Mouse (Mus musculus): Measurements from ENCODE around the gene Socs5. TPM values are rescaled to one million over a fixed set of nuclear protein-coding genes. Genes with fewer than 3 reads are reported as not detected.

Socs5 gene
- polyA plus RNA-seq, 1 experiment from 2014 or later: 23.0 TPM

DNA sequence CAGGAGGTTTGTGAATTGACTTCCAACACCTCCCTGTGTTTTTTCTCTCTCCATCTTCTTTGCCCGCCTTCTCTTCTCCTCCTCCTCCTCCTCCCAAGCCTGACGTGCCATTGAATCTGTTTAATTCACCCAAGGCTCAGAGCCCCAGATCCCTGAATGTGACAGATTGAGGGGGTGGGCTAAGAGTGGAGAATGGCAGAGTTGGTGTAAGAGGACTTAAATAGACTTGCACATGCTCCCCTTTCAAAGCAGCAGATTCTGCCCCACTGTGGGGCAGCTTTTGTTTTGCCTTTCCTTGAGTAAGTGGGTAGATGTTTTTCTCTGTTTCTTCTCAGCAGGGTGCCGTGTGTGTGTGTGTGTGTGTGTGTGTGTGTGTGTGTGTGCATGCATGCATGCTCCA, 61.6 kb downstream of the Socs5 start:
- H3K4me2 ChIP-seq (ENCODE audit: low read depth, low read length): no peak overlapping the region
- no peaks in the 10 kb centered on the region for H3K27me3 ChIP-seq (ENCODE audit: control insufficient read depth, insufficient read depth, low read length)
- ATAC-seq (ENCODE audit: low read depth): no peak
- 50% methylated on average over 3 of the region's 3 CpGs for WGBS
- H3K27ac ChIP-seq (ENCODE audit: low read depth, low read length): no peak overlapping the region
- H3K36me3 ChIP-seq (ENCODE audit: control insufficient read depth, insufficient read depth, low read length): no peaks in the 10 kb centered on the region
- no peaks in the 10 kb centered on the region for H3K4me1 ChIP-seq (ENCODE audit: control insufficient read depth, insufficient read depth, low read length)
- H3K9ac ChIP-seq (replicated peaks; ENCODE audit: low read depth, low read length): no peak overlapping the region
- H3K9me3 ChIP-seq (ENCODE audit: control insufficient read depth, low read length): no peaks in the 10 kb centered on the region
- H3K4me3 ChIP-seq (ENCODE audit: low read depth, low read length): no peak overlapping the region

DNA sequence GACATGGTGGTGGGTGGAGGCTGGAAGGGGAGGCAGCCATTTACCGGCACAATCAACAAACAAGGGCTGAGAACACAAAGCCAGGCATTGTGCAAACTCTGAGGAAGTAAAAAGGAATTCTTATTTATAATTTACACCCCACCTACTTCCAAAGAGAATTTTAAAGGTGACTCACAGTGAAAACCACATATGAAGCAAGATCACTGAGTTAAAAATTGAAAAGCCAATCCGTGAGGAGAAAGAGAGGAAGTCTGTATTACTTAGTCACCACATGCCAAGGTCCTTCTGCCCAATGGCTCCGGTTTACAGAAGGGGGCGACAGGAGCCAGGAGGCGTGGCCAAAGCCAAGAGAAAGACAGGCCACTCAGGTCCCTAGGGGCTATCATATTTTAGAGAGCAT, 62.9 kb downstream of the Socs5 start:
- H3K36me3 ChIP-seq (ENCODE audit: control insufficient read depth, insufficient read depth, low read length): no peaks in the 10 kb centered on the region
- H3K27me3 ChIP-seq (ENCODE audit: control insufficient read depth, insufficient read depth, low read length): no peaks in the 10 kb centered on the region
- H3K4me2 ChIP-seq (ENCODE audit: low read depth, low read length): no peak overlapping the region
- ATAC-seq (ENCODE audit: low read depth): no peak
- no peaks in the 10 kb centered on the region for H3K4me1 ChIP-seq (ENCODE audit: control insufficient read depth, insufficient read depth, low read length)
- H3K9me3 ChIP-seq (ENCODE audit: control insufficient read depth, low read length): no peaks in the 10 kb centered on the region
- H3K4me3 ChIP-seq (ENCODE audit: low read depth, low read length): no peak overlapping the region
- H3K9ac ChIP-seq (replicated peaks; ENCODE audit: low read depth, low read length): no peak overlapping the region
- H3K27ac ChIP-seq (ENCODE audit: low read depth, low read length): no peak overlapping the region
- WGBS: 55% methylated on average over 5 of the region's 5 CpGs

GRCm38 (mm10) chr17:87172031-87172430, 64.6 kb downstream of the Socs5 start:
- H3K27me3 ChIP-seq (ENCODE audit: control insufficient read depth, insufficient read depth, low read length): no peaks in the 10 kb centered on the region
- WGBS: 82% methylated on average over 3 of the region's 3 CpGs
- no peaks in the 10 kb centered on the region for H3K36me3 ChIP-seq (ENCODE audit: control insufficient read depth, insufficient read depth, low read length)
- H3K4me1 ChIP-seq (ENCODE audit: control insufficient read depth, insufficient read depth, low read length): no peaks in the 10 kb centered on the region
- no peak overlapping the region for H3K4me3 ChIP-seq (ENCODE audit: low read depth, low read length)
- H3K9me3 ChIP-seq (ENCODE audit: control insufficient read depth, low read length): no peaks in the 10 kb centered on the region
- ATAC-seq (ENCODE audit: low read depth): no peak
- no peak overlapping the region for H3K9ac ChIP-seq (replicated peaks; ENCODE audit: low read depth, low read length)
- H3K4me2 ChIP-seq (ENCODE audit: low read depth, low read length): no peak overlapping the region
- H3K27ac ChIP-seq (ENCODE audit: low read depth, low read length): no peak overlapping the region

DNA sequence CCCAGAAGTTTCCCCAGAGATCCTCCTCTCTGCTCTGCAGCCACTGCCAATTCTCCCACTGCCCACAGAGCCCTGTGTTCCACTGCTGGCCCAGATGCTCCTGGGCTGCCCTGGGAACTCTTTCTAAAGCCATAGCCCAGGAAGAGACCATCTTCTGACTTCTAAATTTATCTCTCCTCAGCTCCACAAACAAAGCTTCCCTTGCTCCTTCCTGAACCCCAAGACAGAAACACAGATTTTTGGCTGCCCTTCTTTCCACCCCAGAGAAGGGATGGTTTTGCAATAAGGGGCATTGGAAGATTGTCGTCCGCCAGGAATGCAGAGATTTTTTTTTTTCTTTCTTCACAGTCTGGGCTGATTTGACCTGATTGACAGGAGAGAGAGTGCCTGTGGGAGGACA, 66.5 kb downstream of the Socs5 start:
- H3K9ac ChIP-seq (replicated peaks; ENCODE audit: low read depth, low read length): no peak overlapping the region
- no peak for ATAC-seq (ENCODE audit: low read depth)
- WGBS: 90% methylated on average over 2 of the region's 2 CpGs
- H3K27ac ChIP-seq (ENCODE audit: low read depth, low read length): no peak overlapping the region
- no peaks in the 10 kb centered on the region for H3K27me3 ChIP-seq (ENCODE audit: control insufficient read depth, insufficient read depth, low read length)
- no peak overlapping the region for H3K4me3 ChIP-seq (ENCODE audit: low read depth, low read length)
- H3K4me2 ChIP-seq (ENCODE audit: low read depth, low read length): no peak overlapping the region
- no peaks in the 10 kb centered on the region for H3K4me1 ChIP-seq (ENCODE audit: control insufficient read depth, insufficient read depth, low read length)
- H3K9me3 ChIP-seq (ENCODE audit: control insufficient read depth, low read length): no peaks in the 10 kb centered on the region
- H3K36me3 ChIP-seq (ENCODE audit: control insufficient read depth, insufficient read depth, low read length): no peaks in the 10 kb centered on the region

DNA sequence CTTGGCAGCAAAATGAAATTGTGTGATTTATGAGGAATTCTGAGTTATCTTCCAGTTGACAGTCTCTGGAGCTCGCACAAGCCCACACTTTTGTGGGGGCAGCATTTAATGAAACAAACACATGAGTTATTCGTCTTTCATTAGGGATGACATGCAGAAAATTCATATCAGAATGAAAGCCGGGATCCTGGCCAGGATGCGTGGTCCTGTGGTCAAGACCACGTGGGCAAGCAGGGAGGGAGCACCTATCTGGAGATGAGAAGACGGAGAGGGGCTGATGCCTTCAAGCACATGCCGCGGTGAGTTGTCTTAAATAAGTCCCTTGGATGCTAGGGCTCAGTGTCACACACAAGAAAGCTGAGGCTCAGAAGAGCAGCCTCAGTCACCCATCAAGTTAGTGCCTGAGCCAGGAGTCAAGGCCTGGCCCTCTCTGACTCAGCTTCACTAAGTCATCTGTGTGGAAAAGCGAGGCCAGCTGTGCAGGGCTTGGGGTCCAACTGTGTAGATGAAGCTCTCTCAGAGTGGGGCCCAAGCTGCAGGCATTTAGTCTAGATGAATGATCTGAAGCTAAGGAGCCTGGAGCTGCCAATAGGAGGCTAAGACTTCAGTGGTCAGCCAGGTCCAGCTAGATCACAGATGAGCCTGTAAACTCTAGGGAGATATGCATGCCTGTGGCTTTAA, 67.3 kb downstream of the Socs5 start:
- no peak overlapping the region for H3K4me2 ChIP-seq (ENCODE audit: low read depth, low read length)
- H3K4me1 ChIP-seq (ENCODE audit: control insufficient read depth, insufficient read depth, low read length): no peaks in the 10 kb centered on the region
- no peaks in the 10 kb centered on the region for H3K27me3 ChIP-seq (ENCODE audit: control insufficient read depth, insufficient read depth, low read length)
- no peak overlapping the region for H3K4me3 ChIP-seq (ENCODE audit: low read depth, low read length)
- no peak for ATAC-seq (ENCODE audit: low read depth)
- no peaks in the 10 kb centered on the region for H3K9me3 ChIP-seq (ENCODE audit: control insufficient read depth, low read length)
- no peaks in the 10 kb centered on the region for H3K36me3 ChIP-seq (ENCODE audit: control insufficient read depth, insufficient read depth, low read length)
- no peak overlapping the region for H3K9ac ChIP-seq (replicated peaks; ENCODE audit: low read depth, low read length)
- 91% methylated on average over 9 of the region's 9 CpGs for WGBS
- H3K27ac ChIP-seq (ENCODE audit: low read depth, low read length): no peak overlapping the region

- H3K9me3 ChIP-seq (ENCODE audit: control insufficient read depth, low read length): no peaks in the 10 kb centered on the region
- WGBS: 83% methylated on average over 17 of the region's 17 CpGs
- H3K4me1 ChIP-seq (ENCODE audit: control insufficient read depth, insufficient read depth, low read length): no peaks in the 10 kb centered on the region
- no peak overlapping the region for H3K4me3 ChIP-seq (ENCODE audit: low read depth, low read length)
- no peak overlapping the region for H3K27ac ChIP-seq (ENCODE audit: low read depth, low read length)
- no peak overlapping the region for H3K9ac ChIP-seq (replicated peaks; ENCODE audit: low read depth, low read length)
- no peaks in the 10 kb centered on the region for H3K27me3 ChIP-seq (ENCODE audit: control insufficient read depth, insufficient read depth, low read length)
- no peak for ATAC-seq (ENCODE audit: low read depth)
- no peaks in the 10 kb centered on the region for H3K36me3 ChIP-seq (ENCODE audit: control insufficient read depth, insufficient read depth, low read length)
- no peak overlapping the region for H3K4me2 ChIP-seq (ENCODE audit: low read depth, low read length)
These were observed 68.9 kb downstream of the Socs5 start for GRCm38 (mm10) chr17:87176066-87177012.

DNA sequence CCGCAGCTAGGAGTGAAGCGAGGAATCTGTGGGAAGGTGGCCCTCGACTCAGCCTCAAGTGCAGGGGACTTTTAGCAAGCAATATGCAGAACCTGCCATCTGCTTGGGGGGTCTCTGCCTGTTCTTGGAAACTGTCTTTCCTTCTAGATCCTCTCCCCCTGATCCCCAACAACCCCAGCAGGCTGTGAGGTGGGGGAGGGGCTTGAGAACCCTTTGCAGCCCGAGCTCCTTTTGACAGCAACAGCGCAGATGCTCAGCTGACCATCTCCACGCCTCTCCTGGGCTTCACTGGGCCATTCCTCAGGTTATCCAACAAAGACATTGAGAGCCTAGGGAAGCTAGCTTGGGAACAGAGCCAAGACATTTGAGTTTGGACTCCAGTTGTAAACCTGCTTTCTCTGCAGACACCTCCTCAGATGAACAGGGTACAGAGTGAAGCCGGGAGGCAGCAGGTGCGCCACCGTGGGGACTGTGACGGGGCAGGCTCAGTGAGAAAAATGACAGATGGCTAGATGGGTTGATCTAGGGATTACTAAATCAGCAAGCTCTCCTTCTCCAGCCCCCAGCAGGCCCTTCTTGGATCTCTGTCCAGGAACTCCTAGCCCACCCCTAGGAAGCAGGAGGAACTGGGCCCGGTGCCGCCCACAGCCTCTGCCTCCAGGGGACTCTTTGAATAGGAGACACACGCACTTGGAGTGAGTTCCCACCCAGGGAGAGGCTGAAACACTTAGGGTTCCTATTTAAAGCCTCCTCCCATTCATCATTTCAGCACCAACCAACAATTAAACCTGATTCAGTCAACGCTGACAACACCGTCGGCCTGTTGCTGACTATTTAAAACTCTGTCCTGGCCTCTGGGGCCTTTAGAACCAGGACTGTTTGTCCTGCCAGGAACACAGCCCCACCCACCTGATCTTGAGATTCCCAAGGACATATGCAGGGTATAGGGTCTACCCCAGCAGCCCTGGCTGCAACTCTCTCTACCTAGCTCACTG, 71.4 kb downstream of the Socs5 start:
- Histone ChIP-seq H3K27me3 (ENCODE audit: control insufficient read depth, insufficient read depth, low read length) (no peaks in the 10 kb centered on the region), H3K4me3 (ENCODE audit: low read depth, low read length) (no peak overlapping the region), H3K9ac (replicated peaks; ENCODE audit: low read depth, low read length) (no peak overlapping the region), H3K36me3 (ENCODE audit: control insufficient read depth, insufficient read depth, low read length) (no peaks in the 10 kb centered on the region), H3K4me1 (ENCODE audit: control insufficient read depth, insufficient read depth, low read length) (no peaks in the 10 kb centered on the region), H3K4me2 (ENCODE audit: low read depth, low read length) (no peak overlapping the region), H3K27ac (ENCODE audit: low read depth, low read length) (no peak overlapping the region), H3K9me3 (ENCODE audit: control insufficient read depth, low read length) (no peaks in the 10 kb centered on the region)
- WGBS: 35% methylated on average over 16 of the region's 16 CpGs
- ATAC-seq (ENCODE audit: low read depth): no peak

- no peak overlapping the region for H3K4me2 ChIP-seq (ENCODE audit: low read depth, low read length)
- H3K4me1 ChIP-seq (ENCODE audit: control insufficient read depth, insufficient read depth, low read length): no peaks in the 10 kb centered on the region
- H3K36me3 ChIP-seq (ENCODE audit: control insufficient read depth, insufficient read depth, low read length): no peaks in the 10 kb centered on the region
- no peaks in the 10 kb centered on the region for H3K27me3 ChIP-seq (ENCODE audit: control insufficient read depth, insufficient read depth, low read length)
- H3K9ac ChIP-seq (replicated peaks; ENCODE audit: low read depth, low read length): no peak overlapping the region
- H3K4me3 ChIP-seq (ENCODE audit: low read depth, low read length): no peak overlapping the region
- no peaks in the 10 kb centered on the region for H3K9me3 ChIP-seq (ENCODE audit: control insufficient read depth, low read length)
- 80% methylated on average over 9 of the region's 9 CpGs for WGBS
- no peak for ATAC-seq (ENCODE audit: low read depth)
- no peak overlapping the region for H3K27ac ChIP-seq (ENCODE audit: low read depth, low read length)
These were observed 72.6 kb downstream of the Socs5 start for GRCm38 (mm10) chr17:87179939-87180550.

All from neural tube, embryonic 14.5 days (tissue).